Mouse (Mus musculus) liver, adult 2 months (tissue): ENCODE results near the gene Bcl11b. TPM values are rescaled to one million over a fixed set of nuclear protein-coding genes. Genes with fewer than 3 reads are reported as not detected.

Source experiments
- DNase-seq: peaks from one replicate; pipeline ENCODE4 v3.0.0-alpha.2; 2011; ENCODE audit warnings: low read depth, low spot score; ENCODE audit errors: extremely low read depth
- H3K27ac ChIP-seq: fragments of 200-500 bp; replicated peaks from 2 replicates; pipeline ENCODE4 v1.5.1; 2012; ENCODE audit warnings: low read depth, mild to moderate bottlenecking, control low read depth, inconsistent platforms, low read length; ENCODE audit not compliant: insufficient read depth
- H3K27me3 ChIP-seq: fragments of 200-500 bp; 2 replicates; pipeline ENCODE4 v1.6.1; 2012; ENCODE audit warnings: mild to moderate bottlenecking, moderate library complexity, low read length, inconsistent platforms; ENCODE audit not compliant: control insufficient read depth, insufficient read depth
- H3K36me3 ChIP-seq: fragments of 200-500 bp; 2 replicates; pipeline ENCODE4 v1.6.1; 2012; ENCODE audit warnings: low read length, inconsistent platforms; ENCODE audit not compliant: control insufficient read depth, insufficient read depth
- H3K4me1 ChIP-seq: fragments of 200-500 bp; 2 replicates; pipeline ENCODE4 v1.6.1; 2011; ENCODE audit warnings: low read length; ENCODE audit not compliant: control insufficient read depth, insufficient read depth
- H3K4me3 ChIP-seq: fragments of 200-500 bp; 2 replicates; pipeline ENCODE4 v1.5.1; 2011; ENCODE audit warnings: low read depth, mild to moderate bottlenecking, control low read depth, low read length, moderate library complexity; ENCODE audit not compliant: insufficient read depth
- H3K79me2 ChIP-seq: fragments of 200-500 bp; 2 replicates; pipeline ENCODE4 v1.6.1; 2012; ENCODE audit warnings: inconsistent platforms, mild to moderate bottlenecking, low read length, moderate library complexity; ENCODE audit not compliant: control insufficient read depth, insufficient read depth
- H3K9ac ChIP-seq: fragments of 200-500 bp; 2 replicates; pipeline ENCODE4 v1.6.1; 2012; ENCODE audit warnings: low read depth, mild to moderate bottlenecking, control low read depth, inconsistent platforms, low read length
- CTCF ChIP-seq: fragments of 200-500 bp; IDR thresholded peaks from 2 replicates; pipeline ENCODE4 v1.5.1; 2011; ENCODE audit warnings: low read depth, low read length, control low read depth
- POLR2A ChIP-seq: fragments of 200-500 bp; IDR thresholded peaks from 2 replicates; pipeline ENCODE4 v1.6.1; 2011; ENCODE audit warnings: low read length, control low read depth; ENCODE audit not compliant: insufficient read depth; ENCODE audit errors: extremely low read depth
- WGBS: fragments of 180-500 bp; shearing (Covaris S2); methylation state at CpG from one replicate; pipeline ENCODE4 v1.1.7; 2018; 5-methylcytosine and 5-hydroxymethylcytosine counted together
- polyA plus RNA-seq: library from polyadenylated mRNA; depleted of rRNA; stranded (reverse); fragments of >200 nt; gene quantifications from 2 replicates; pipeline ENCODE4 v1.2.3, GENCODE M21; 2012; rRNA removed
- total RNA-seq: library from RNA; depleted of rRNA; stranded (reverse); fragments of >200 nt; gene quantifications from 2 replicates; pipeline ENCODE4 v1.2.3, GENCODE M21; 2014; rRNA removed

Bcl11b gene
- total RNA-seq (0.13 and 0.18 TPM in 2 replicates), polyA plus RNA-seq (0.19 and 0.39 TPM in 2 replicates)

GRCm38 (mm10) chr12:108003483-108003882 lies at the start of gene Bcl11b:
TSS of gene Bcl11b (minus strand) at chr12:108003602.
- H3K36me3 ChIP-seq: no peaks in the 10 kb centered on the region
- DNase-seq: no peak
- no peak within 1 kb of the TSS for H3K27ac ChIP-seq
- H3K9ac ChIP-seq: no peak within 1 kb of the TSS
- H3K4me3 ChIP-seq: peak within 1 kb of the TSS; percentile 23; the same call in 1 of the 2 replicates
- no peaks in the 10 kb centered on the region for H3K4me1 ChIP-seq
- 2% methylated on average over 19 of the region's 19 CpGs for WGBS
- H3K79me2 ChIP-seq: no peaks in the 10 kb centered on the region
- peaks cover 31% of the 10 kb centered on the region for H3K27me3 ChIP-seq
- TF ChIP-seq CTCF (no peak), POLR2A (no peak)

- H3K9ac ChIP-seq: no peak overlapping the region
- no peaks in the 10 kb centered on the region for H3K36me3 ChIP-seq
- TF ChIP-seq POLR2A (no peak), CTCF (no peak)
- H3K27ac ChIP-seq: no peak overlapping the region
- no peaks in the 10 kb centered on the region for H3K4me1 ChIP-seq
- H3K4me3 ChIP-seq: no peak overlapping the region
- no peak for DNase-seq
- H3K27me3 ChIP-seq: no peaks in the 10 kb centered on the region
- no peaks in the 10 kb centered on the region for H3K79me2 ChIP-seq
- 40% methylated on average over 7 of the region's 7 CpGs for WGBS
Measured at GRCm38 (mm10) chr12:108050996-108051395, 47.6 kb upstream of the Bcl11b start.

- TF ChIP-seq POLR2A (no peak), CTCF (no peak)
- DNase-seq: no peak
- no peaks in the 10 kb centered on the region for H3K4me1 ChIP-seq
- H3K9ac ChIP-seq: no peak overlapping the region
- WGBS: 64% methylated on average over 13 of the region's 13 CpGs
- H3K79me2 ChIP-seq: no peaks in the 10 kb centered on the region
- no peaks in the 10 kb centered on the region for H3K36me3 ChIP-seq
- no peak overlapping the region for H3K4me3 ChIP-seq
- H3K27me3 ChIP-seq: no peaks in the 10 kb centered on the region
- no peak overlapping the region for H3K27ac ChIP-seq
Measured at GRCm38 (mm10) chr12:108049625-108050024, 46.2 kb upstream of the Bcl11b start.

- H3K79me2 ChIP-seq: no peaks in the 10 kb centered on the region
- 51% methylated on average over 3 of the region's 3 CpGs for WGBS
- H3K27ac ChIP-seq: no peak overlapping the region
- no peak overlapping the region for H3K9ac ChIP-seq
- H3K27me3 ChIP-seq: no peaks in the 10 kb centered on the region
- H3K36me3 ChIP-seq: no peaks in the 10 kb centered on the region
- H3K4me3 ChIP-seq: no peak overlapping the region
- H3K4me1 ChIP-seq: no peaks in the 10 kb centered on the region
- peak; percentile 3 for DNase-seq
- TF ChIP-seq CTCF: no peak
Measured at GRCm38 (mm10) chr12:108042239-108042571, 38.8 kb upstream of the Bcl11b start.

GRCm38 (mm10) chr12:108041571-108042238 lies 38.3 kb upstream of the Bcl11b start:
- no peak overlapping the region for H3K27ac ChIP-seq
- TF ChIP-seq POLR2A: no peak
- TF ChIP-seq CTCF: peak; percentile 52; the same call in 1 of the 2 replicates
- DNase-seq: peak; percentile 18
- H3K27me3 ChIP-seq: no peaks in the 10 kb centered on the region
- H3K36me3 ChIP-seq: no peaks in the 10 kb centered on the region
- no peaks in the 10 kb centered on the region for H3K79me2 ChIP-seq
- H3K4me3 ChIP-seq: no peak overlapping the region
- whole genome bisulfite sequencing: 34% methylated on average over 12 of the region's 12 CpGs
- H3K4me1 ChIP-seq: no peaks in the 10 kb centered on the region
- H3K9ac ChIP-seq: no peak overlapping the region

GRCm38 (mm10) chr12:108037446-108037845 lies 34.0 kb upstream of the Bcl11b start:
- H3K79me2 ChIP-seq: no peaks in the 10 kb centered on the region
- no peaks in the 10 kb centered on the region for H3K27me3 ChIP-seq
- no peak overlapping the region for H3K4me3 ChIP-seq
- H3K9ac ChIP-seq: no peak overlapping the region
- H3K4me1 ChIP-seq: no peaks in the 10 kb centered on the region
- H3K36me3 ChIP-seq: no peaks in the 10 kb centered on the region
- WGBS: 58% methylated on average over 6 of the region's 6 CpGs
- no peak overlapping the region for H3K27ac ChIP-seq
- TF ChIP-seq CTCF: no peak
- no peak for TF ChIP-seq POLR2A
- no peak for DNase-seq
